Mouse (Mus musculus): ENCODE results near the gene Muc3.

Muc3 gene

GRCm38 (mm10) chr5:137098418-137098817, 50.7 kb downstream of the Muc3 start:
- no peak for DNase-seq (ENCODE audit: extremely low read depth, insufficient read length, low spot score)

DNA sequence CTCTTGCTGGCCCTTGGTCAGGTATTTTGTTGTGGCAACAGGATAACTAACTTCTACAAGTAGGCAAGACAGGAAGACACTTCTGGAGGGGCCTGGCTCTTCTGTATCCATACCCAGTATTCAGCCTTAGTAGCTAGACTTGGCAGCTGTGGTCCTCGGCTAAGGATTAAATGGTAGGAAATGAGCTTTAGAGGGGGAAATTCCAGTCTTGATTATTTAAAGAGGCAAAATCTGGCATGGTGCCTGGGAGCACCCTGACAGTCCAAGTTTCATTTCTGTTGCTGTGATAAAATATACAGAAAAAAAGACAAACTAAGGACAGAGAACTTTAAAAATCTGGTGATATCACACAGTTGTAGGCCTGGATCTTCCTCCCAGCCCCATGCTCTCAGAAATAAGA, 53.1 kb downstream of the Muc3 start:
- no peak for DNase-seq (ENCODE audit: extremely low read depth, insufficient read length, low spot score)

DNA sequence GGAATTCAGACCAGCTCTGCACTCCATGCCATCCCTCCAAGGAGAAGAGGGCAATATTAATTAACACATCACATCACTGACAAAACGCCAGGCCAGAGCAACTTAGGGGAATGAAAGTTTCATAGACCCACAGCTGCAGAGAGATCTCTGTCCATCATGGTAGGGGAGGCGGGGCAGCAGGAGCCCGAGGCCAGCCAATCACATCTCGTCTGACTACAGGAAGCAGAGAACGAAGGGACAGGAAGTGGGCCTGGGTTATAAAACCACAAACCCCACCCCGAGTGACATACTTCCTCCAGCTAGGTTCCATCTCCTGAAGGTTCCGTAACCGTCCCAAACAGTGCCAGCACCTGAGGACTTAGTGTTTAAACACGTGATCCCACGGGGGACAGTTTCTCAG, 54.0 kb downstream of the Muc3 start:
- no peak for DNase-seq (ENCODE audit: extremely low read depth, insufficient read length, low spot score)

DNA sequence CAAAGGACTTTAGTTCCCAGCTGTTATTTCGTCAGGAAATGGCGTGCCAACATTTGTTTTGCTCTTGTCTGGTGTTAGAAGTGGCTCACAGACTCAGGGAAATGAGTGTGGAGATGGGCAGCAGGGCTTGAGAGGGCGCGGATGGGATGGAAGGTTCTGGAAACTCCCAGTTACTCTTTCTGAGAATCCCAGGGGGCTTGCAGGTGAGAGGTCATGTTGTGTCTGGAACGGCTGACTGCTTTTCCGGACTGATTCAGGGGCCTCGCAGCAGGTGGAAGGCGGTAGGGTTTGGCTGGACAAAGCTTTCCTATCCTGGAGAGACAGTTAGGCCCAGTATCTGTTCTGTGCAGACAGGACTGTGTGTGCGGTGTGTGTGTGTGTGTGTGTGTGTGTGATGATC, 55.4 kb downstream of the Muc3 start:
- DNase-seq (ENCODE audit: extremely low read depth, insufficient read length, low spot score) = no peak

DNA sequence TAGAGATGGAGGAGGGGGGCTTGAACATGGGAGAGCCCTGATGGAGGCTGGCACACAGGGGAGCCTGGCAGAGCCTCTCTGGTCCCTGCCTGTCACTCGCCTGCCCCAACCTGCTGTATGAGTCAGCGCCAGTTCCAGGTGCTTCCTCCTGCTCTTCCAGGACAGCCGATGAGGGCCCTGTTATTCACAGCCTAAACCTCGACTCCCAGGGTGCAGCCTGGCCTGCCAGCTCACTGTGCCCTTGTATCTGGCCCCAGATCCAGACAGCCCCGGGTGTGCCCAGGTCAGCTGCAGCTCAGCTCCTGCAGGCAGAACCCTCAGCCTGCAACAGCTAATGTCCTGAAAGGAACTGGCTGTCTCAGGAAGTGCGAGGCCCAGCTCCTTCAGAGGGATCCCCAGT, 57.6 kb downstream of the Muc3 start:
- no peak for DNase-seq (ENCODE audit: extremely low read depth, insufficient read length, low spot score)

DNA sequence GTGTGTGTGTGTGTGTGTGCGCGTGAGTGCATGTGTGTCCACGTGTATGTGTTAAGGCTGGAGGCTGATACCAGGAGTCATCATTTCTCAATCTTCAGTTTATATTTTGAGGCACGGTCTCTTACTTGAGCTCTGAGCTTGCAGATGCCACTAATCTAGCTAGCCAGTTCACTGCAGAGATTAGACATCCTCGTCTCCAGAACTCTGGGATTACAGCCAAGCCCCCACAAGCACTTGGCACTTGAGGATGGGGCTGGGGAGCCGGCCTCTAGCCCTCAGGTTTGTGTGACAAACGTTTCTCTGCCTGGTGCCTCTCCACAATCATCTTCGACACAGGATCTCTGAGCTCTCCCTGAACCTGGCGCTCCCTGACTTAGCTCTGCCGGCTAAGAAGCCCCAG, 58.3 kb downstream of the Muc3 start:
- DNase-seq (ENCODE audit: extremely low read depth, insufficient read length, low spot score) = no peak

DNA sequence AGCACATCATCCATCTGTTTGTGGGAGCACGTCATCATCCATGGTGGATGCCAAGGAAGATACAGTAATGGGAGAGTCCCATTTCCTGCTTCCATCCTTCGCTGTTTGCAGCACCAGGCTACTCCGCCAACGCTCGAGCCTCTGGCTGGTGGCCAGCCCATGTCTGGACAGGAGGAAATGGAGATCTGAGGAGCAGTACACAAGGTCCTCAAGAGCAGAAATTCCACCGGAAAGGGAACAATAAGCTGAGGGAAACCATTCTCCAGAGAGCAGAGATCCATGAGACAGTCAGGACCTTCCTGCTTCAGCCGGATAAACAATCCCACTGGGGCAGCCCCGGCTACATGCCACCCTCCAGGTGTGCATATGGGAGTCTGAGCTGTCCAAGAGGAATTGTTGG, 61.7 kb downstream of the Muc3 start:
- no peak for DNase-seq (ENCODE audit: extremely low read depth, insufficient read length, low spot score)

DNA sequence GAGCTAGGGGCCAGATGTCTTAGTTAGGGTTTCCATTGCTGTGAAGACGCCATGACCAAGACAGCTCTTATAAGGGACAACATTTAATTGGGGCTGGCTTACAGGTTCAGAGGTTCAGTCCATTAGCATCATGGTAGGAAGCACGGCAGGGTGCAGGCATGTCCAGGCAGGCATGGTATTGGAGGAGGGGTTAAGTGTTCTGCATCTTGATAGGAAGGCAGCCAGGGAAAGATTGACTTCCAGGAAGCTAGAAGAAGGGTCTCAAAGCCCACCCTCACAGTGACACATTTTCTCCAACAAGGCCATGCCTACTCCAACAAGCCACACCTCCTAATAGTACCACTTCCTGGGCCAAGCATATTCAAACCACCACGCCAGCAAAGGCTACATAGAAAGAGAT, 63.4 kb downstream of the Muc3 start:
- no peak for DNase-seq (ENCODE audit: extremely low read depth, insufficient read length, low spot score)

DNA sequence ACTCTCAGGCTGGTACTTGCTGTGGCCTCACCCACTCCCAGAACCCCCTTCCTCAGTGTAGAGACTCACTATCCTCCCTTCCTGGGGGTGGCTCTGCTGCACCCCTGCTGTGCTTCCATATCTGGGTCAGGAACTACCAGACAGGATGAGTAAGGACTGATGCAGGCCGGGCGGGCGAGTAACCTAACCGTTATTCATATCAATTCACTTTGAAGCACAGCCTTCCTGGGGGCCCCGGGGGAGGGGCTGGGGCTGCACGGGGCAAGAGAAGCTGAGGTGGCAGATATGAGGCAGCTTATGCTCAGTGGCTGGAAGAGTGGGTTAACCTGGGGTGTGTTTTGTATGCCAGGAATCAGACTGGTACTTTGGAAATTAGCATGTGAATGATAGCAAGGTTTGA, 64.1 kb downstream of the Muc3 start:
- DNase-seq (ENCODE audit: extremely low read depth, insufficient read length, low spot score) = no peak

Measured in 3134 (cell line).